Mouse (Mus musculus): Measurements from ENCODE around the gene Adap2. TPM values are rescaled to one million over a fixed set of nuclear protein-coding genes. Genes with fewer than 3 reads are reported as not detected.

The Adap2 gene
- total RNA-seq, 1 experiment from 2014 or later = not detected

DNA sequence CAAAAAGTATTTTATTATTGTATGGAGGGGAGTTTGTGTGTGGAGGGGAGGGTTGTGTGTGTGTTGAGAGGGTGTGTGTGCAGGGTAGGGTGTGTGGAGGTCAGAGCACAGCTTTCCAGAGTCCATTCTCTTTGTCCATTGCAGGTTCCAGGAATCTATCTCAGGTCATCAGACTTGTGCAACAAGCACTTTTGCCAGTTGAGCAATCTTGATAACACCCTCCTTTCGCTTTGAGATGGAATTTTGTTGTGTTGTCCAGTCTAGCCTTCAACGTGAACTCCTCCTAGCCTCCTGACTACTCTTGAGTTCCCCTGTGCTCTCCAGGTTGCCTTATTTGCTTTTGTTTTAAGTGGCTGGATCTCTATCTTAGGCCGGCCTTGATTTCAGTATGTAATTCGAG is 36.4 kb downstream of the Adap2 start:
- no peak for ATAC-seq (replicated peaks; ENCODE audit: low read depth, poor library complexity, severe bottlenecking)

DNA sequence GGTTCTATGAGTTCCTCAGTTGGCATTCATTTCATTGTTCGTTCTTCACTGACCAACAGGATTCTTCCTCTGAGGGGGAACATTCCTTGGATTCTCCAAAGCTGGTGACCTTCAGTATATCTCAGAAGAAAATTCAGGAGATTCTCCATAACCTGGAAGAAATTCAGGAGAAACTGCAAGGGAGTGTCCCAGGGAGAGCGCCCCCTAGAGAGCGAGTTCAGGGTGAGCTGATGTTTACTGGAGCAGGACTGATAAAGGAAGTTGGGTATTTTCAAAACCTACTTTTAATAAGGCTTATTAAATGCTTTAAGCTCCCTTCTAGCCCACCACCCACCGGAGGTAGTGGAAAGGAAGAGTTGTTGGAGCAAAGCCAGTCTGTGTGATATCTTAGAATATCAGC is 39.9 kb downstream of the Adap2 start:
- no peak for ATAC-seq (replicated peaks; ENCODE audit: low read depth, poor library complexity, severe bottlenecking)

DNA sequence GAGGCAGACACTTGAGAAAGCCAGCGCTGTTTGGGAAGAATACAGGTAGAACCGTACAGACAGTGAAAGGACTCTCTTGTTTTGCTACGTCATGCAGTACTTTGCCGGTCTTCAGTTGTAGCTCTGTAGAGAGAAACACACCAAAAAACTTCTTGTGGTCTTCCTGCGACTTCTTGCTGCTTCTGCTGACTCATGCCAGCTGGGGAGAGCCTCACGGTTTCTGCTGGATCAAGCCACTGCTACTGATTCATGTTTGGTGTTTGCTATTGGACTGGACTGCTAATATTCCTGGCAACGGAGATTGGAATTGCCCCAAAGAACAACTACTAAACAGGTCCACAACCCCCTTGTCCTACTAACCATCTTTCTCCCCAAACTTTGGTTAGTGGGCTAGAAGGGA is 42.4 kb downstream of the Adap2 start:
- no peak for ATAC-seq (replicated peaks; ENCODE audit: low read depth, poor library complexity, severe bottlenecking)

- ATAC-seq (replicated peaks; ENCODE audit: low read depth, poor library complexity, severe bottlenecking) = no peak
Observed at GRCm38 (mm10) chr11:80199316-80199715, 45.4 kb downstream of the Adap2 start.

DNA sequence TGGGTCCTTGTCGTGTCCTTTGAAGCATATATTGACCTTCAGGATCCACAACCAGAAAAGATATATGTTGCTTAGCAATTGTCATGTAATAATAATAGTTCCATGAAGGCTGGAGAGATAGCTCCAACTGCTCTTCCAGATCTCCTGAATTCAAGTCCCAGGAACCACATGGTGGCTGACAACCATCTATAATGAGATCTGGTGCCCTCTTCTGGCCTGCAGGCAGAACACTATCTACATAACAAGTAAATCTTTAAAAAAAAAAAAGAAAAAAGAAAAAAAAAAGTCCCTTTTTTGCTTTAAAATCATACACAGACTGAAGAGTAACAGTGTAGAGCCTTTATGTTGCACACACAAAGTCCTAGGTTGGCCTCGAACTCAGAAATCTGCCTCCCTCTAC is 45.9 kb downstream of the Adap2 start:
- no peak for ATAC-seq (replicated peaks; ENCODE audit: low read depth, poor library complexity, severe bottlenecking)

GRCm38 (mm10) chr11:80200326-80200725 is 46.4 kb downstream of the Adap2 start:
- no peak for ATAC-seq (replicated peaks; ENCODE audit: low read depth, poor library complexity, severe bottlenecking)

GRCm38 (mm10) chr11:80202296-80202695 is 48.4 kb downstream of the Adap2 start:
- ATAC-seq (replicated peaks; ENCODE audit: low read depth, poor library complexity, severe bottlenecking) = no peak

GRCm38 (mm10) chr11:80204037-80204436 is 50.1 kb downstream of the Adap2 start:
- ATAC-seq (replicated peaks; ENCODE audit: low read depth, poor library complexity, severe bottlenecking) = no peak

GRCm38 (mm10) chr11:80204941-80205340 is 51.0 kb downstream of the Adap2 start:
- no peak for ATAC-seq (replicated peaks; ENCODE audit: low read depth, poor library complexity, severe bottlenecking)

DNA sequence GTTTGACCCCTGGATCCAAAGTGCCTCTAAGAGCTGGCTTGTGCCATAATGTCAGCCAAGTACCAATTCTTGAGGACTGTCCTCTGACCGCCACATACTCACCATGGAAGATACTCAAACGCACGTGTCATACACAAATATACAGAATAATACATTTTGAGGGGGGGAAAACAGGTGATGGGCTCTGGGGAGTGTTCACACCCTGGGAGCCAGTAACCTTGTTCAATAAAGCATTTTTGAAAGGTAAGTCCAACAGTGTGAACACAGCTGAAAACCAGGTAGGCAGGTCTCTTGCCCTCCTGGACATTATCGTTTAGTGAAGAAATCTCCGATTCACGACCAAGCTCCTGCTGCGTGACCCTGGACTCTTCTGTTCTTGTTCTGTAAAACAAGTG is 54.6 kb downstream of the Adap2 start:
- no peak for ATAC-seq (replicated peaks; ENCODE audit: low read depth, poor library complexity, severe bottlenecking)

GRCm38 (mm10) chr11:80208860-80209800 is 55.2 kb downstream of the Adap2 start, which contains the start of gene Rhot1:
Gene Rhot1 (plus strand): TSS chr11:80209019.
- ATAC-seq (replicated peaks; ENCODE audit: low read depth, poor library complexity, severe bottlenecking) = peak; percentile 88

- ATAC-seq (replicated peaks; ENCODE audit: low read depth, poor library complexity, severe bottlenecking) = 0 out of 2 replicates have a peak, but pooled peaks have one; percentile 36
Observed at GRCm38 (mm10) chr11:80210321-80210720, 56.4 kb downstream of the Adap2 start.

- ATAC-seq (replicated peaks; ENCODE audit: low read depth, poor library complexity, severe bottlenecking) = no peak
Observed at GRCm38 (mm10) chr11:80212282-80212681, 58.4 kb downstream of the Adap2 start.

DNA sequence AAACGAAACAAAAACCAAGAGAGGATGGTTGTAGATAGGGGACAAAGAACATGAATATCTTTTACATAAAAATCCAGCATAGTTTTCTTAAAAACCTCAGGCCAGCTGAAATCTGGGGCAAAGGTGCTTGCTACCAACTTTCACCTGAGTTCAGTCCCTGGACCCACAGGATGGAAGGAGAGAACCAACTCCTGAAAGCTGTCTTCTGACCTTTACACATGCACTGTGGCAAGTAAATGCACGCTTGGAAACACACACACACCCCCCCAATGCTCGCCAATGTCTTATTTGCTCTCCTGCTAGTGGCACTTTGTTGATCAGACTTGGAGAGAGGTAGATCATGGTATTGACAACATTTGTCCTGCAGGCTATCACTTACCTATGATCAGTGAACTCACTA is 61.4 kb downstream of the Adap2 start:
- no peak for ATAC-seq (replicated peaks; ENCODE audit: low read depth, poor library complexity, severe bottlenecking)

DNA sequence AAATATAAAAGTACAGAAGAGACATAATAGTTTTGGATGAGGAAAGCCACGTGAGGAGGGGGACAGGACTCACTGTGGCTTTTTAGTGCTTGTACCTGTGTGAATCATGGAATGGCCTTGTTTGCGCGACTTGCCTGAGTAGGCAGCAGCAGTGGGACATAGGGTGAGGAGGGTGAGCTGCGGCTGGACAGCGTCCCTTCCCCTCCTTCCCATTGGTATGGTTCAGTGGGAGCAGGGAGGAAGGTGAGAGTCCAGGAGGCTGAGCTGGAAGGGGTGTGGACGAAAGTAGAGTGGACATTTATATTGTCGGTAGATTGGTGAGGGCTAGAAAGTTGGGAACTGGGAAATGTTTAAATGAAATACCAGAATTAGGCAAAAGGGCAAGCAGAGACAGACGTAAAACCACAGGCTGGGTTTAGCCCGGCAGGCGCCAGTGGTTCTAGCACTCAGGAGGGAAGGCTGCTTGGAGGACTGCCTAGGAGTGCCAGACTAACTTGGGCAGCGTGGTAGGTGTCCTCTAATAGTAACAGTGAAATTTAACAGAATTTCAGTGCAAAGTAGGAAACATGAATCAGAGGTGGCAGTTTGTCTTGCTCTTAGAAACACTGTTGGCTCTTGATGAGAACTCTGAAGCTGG is 64.9 kb downstream of the Adap2 start:
- no peak for ATAC-seq (replicated peaks; ENCODE audit: low read depth, poor library complexity, severe bottlenecking)

Other genes with a start within 250 kb of the Adap2 start
- 106 and 118 TPM in 2 replicates for gene Utp6, start 191.7 kb upstream of the Adap2 start, total RNA-seq (2017)
- 111 and 149 TPM in 2 replicates for gene Suz12, start 161.0 kb upstream of the Adap2 start, total RNA-seq (2017)
- 89.2 and 106 TPM in 2 replicates for gene Crlf3, start 73.1 kb upstream of the Adap2 start, total RNA-seq (2017)
- 47.1 and 54.9 TPM in 2 replicates for gene Atad5, start 64.7 kb upstream of the Adap2 start, total RNA-seq (2017)
- gene Tefm, start 11.9 kb upstream of the Adap2 start, total RNA-seq (2017) = 9.3 and 11.6 TPM in 2 replicates
- gene Rnf135, start 29.7 kb downstream of the Adap2 start, total RNA-seq (2017) = 5.6 and 8.1 TPM in 2 replicates
- gene Rhot1, start 54.9 kb downstream of the Adap2 start, total RNA-seq (2017) = 57.0 and 82.5 TPM in 2 replicates
- gene Rhbdl3, start 146.8 kb downstream of the Adap2 start, total RNA-seq (2017) = 0.73 and 1.5 TPM in 2 replicates
- 11.3 and 14.2 TPM in 2 replicates for gene 5730455P16Rik, start 223.9 kb downstream of the Adap2 start, total RNA-seq (2017)
- gene Zfp207, start 229.2 kb downstream of the Adap2 start, total RNA-seq (2017) = 244 and 248 TPM in 2 replicates